Mouse (Mus musculus) lung, postnatal 0 days (tissue): ENCODE measurements at regions not wholly inside any gene's neighbourhood (a gene's known extent, or its start where the extent isn't known, plus 50 kb on each side); places are given as distances from the start of the nearest gene placed in this dataset.

Experiments used
- ATAC-seq: fragments of 200-750 bp; cut with Nextera tagmentation; 2 replicates; pipeline ENCODE4 v1.8.0; 2017; ENCODE audit warnings: moderate library complexity
- DNase-seq: peaks from one replicate; pipeline ENCODE4 v3.0.0-alpha.2; 2016; ENCODE audit warnings: low spot score
- H3K27ac ChIP-seq: fragments of 300-500 bp; sonication (generic); 2 replicates; pipeline ENCODE4 v1.5.1; 2014; ENCODE audit warnings: antibody characterized with exemption, mild to moderate bottlenecking, low read length, mixed read lengths
- H3K27me3 ChIP-seq: fragments of 300-500 bp; sonication (generic); replicated peaks from 2 replicates; pipeline ENCODE4 v1.6.1; 2014; ENCODE audit warnings: low read length, mixed read lengths; ENCODE audit not compliant: insufficient read depth
- H3K36me3 ChIP-seq: fragments of 300-500 bp; sonication (generic); 2 replicates; pipeline ENCODE4 v1.6.1; 2014; ENCODE audit warnings: low read length, mixed read lengths; ENCODE audit not compliant: insufficient read depth
- H3K4me1 ChIP-seq: fragments of 300-500 bp; sonication (generic); 2 replicates; pipeline ENCODE4 v1.6.1; 2014; ENCODE audit warnings: antibody characterized with exemption, low read depth, low read length, mixed read lengths; ENCODE audit not compliant: insufficient read depth
- H3K4me2 ChIP-seq: fragments of 300-500 bp; sonication (generic); replicated peaks from 2 replicates; pipeline ENCODE4 v1.6.1; 2014; ENCODE audit warnings: low read depth, mild to moderate bottlenecking, low read length, moderate library complexity, mixed read lengths
- H3K4me3 ChIP-seq: fragments of 300-500 bp; sonication (generic); 2 replicates; pipeline ENCODE4 v1.5.1; 2014; ENCODE audit warnings: low read depth, low read length
- H3K9ac ChIP-seq: fragments of 300-500 bp; sonication (generic); replicated peaks from 2 replicates; pipeline ENCODE4 v1.6.1; 2014; ENCODE audit warnings: low read depth, mild to moderate bottlenecking
- H3K9me3 ChIP-seq: fragments of 300-500 bp; sonication (generic); 2 replicates; pipeline ENCODE4 v1.6.1; 2016; ENCODE audit warnings: low read length, mixed read lengths
- CTCF ChIP-seq: IDR thresholded peaks from 2 replicates; pipeline ENCODE4 v1.5.1; 2016; ENCODE audit warnings: antibody characterized with exemption, mild to moderate bottlenecking
- EP300 ChIP-seq: IDR thresholded peaks from 2 replicates; pipeline ENCODE4 v1.6.1; 2016; ENCODE audit warnings: antibody characterized with exemption, mild to moderate bottlenecking, control low read depth

DNA sequence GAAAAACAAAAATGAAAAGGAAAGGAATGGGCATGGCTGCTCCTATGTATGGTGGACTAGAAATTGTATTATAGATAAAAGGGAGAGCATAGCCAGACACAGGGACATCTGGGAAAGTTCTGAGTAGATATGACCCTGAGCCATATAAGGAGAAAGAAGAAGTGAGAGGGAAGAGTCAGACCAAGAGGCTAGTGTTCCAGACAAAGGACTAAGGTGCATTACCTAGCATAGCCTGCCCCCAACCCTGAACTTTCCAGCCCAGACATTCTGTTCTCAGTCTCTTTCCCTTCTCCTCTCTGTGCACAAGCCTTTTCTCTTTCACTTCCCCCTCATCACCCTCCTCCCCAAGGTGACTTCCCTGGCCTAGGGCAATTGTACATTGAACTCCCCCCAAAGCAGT is 58.9 kb upstream of the Mettl4 start:
- no peaks in the 10 kb centered on the region for H3K27me3 ChIP-seq
- H3K36me3 ChIP-seq: no peaks in the 10 kb centered on the region
- H3K4me1 ChIP-seq: no peaks in the 10 kb centered on the region
- H3K9me3 ChIP-seq: peaks cover 7% of the 10 kb centered on the region; the same call in 1 of the 2 replicates
- H3K9ac ChIP-seq: no peak overlapping the region
- H3K4me2 ChIP-seq: no peak overlapping the region
- ATAC-seq (no peak), DNase-seq (no peak)
- TF ChIP-seq EP300: no peak
- no peak for TF ChIP-seq CTCF
- H3K4me3 ChIP-seq: no peak overlapping the region
- H3K27ac ChIP-seq: no peak overlapping the region
